Mouse (Mus musculus) bone marrow, adult 2 months (tissue): ENCODE data around the gene Zc3h7b.

Experiments
- CTCF ChIP-seq: fragments of 200-500 bp; IDR thresholded peaks from 2 replicates; pipeline ENCODE4 v1.5.1; 2011; ENCODE audit warnings: low read length, control low read depth; ENCODE audit not compliant: control insufficient read depth, insufficient read depth
- POLR2A ChIP-seq: fragments of 200-500 bp; IDR thresholded peaks from 2 replicates; pipeline ENCODE4 v1.6.1; 2011; ENCODE audit warnings: low read depth, mild to moderate bottlenecking, control low read depth, low read length, borderline replicate concordance; ENCODE audit not compliant: control insufficient read depth

DNA sequence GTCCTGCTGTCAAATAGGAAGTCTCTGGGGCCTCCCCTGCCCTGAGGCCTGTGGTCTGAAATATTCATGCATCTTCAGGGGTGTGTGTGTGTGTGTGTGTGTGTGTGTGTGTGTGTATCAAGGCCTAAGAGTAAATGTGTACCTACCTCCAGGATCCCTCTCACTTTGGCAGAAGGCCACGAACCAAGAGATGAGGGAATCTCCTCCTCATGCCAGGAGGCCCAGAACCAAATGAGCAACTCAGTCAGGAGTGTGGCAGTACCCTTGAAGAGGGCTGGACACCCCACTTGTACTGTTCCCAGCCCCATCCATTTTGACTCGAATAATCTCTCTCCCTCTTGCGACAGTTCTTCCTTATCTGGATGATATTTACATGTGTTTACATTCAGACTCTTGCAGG is 87.4 kb downstream of the Zc3h7b start:
- no peak for TF ChIP-seq CTCF
- TF ChIP-seq POLR2A: no peak
